Mouse (Mus musculus): ENCODE results near the gene Tfec.

Tfec gene

GRCm38 (mm10) chr6:16794036-16794435 lies 104.2 kb downstream of the Tfec start:
- no peak for DNase-seq (ENCODE audit: low spot score in 2 of 2)

- DNase-seq (ENCODE audit: low spot score in 2 of 2), result no peak
Measured at GRCm38 (mm10) chr6:16785166-16785565, 113.1 kb downstream of the Tfec start.

All from frontal cortex, postnatal 14 days (tissue).